Mouse (Mus musculus) ES-E14 (cell line): ENCODE data around the gene Cpz. TPM values are rescaled to one million over a fixed set of nuclear protein-coding genes. Genes with fewer than 3 reads are reported as not detected.

Experiments
- DNase-seq: peaks from one replicate; pipeline ENCODE4 v3.0.0-alpha.2; 2013; ENCODE audit warnings: low read depth, low spot score
- H3K27ac ChIP-seq: 2 replicates; pipeline ENCODE4 v1.5.1; 2012; ENCODE audit warnings: low read depth, mild to moderate bottlenecking, low read length, moderate library complexity, mixed read lengths; ENCODE audit not compliant: poor library complexity, insufficient read depth, severe bottlenecking
- H3K36me3 ChIP-seq: 2 replicates; pipeline ENCODE4 v1.6.1; 2012; ENCODE audit warnings: mild to moderate bottlenecking, low read length, moderate library complexity, mixed read lengths; ENCODE audit not compliant: control insufficient read depth, poor library complexity, insufficient read depth, severe bottlenecking
- H3K4me1 ChIP-seq, 2 experiments: fragments of 150-350 bp in 1 of 2; sonication (generic) in 1 of 2; 2 replicates each; pipeline ENCODE4 v1.6.1; 2012; ENCODE audit warnings: low read length in 2 of 2, mild to moderate bottlenecking in 1 of 2, mixed read lengths in 1 of 2; ENCODE audit not compliant: control insufficient read depth in 2 of 2, insufficient read depth in 2 of 2, poor library complexity in 1 of 2
- H3K4me3 ChIP-seq, 2 experiments: fragments of 150-350 bp in 1 of 2; sonication (generic) in 1 of 2; 2 replicates each; pipeline ENCODE4 v1.5.1; 2012; ENCODE audit warnings: low read length in 2 of 2, low read depth in 1 of 2, mild to moderate bottlenecking in 1 of 2, mixed read lengths in 1 of 2; ENCODE audit not compliant: insufficient read depth in 1 of 2, poor library complexity in 1 of 2, severe bottlenecking in 1 of 2
- H3K9ac ChIP-seq: 2 replicates; pipeline ENCODE4 v1.6.1; 2012; ENCODE audit warnings: low read depth, mild to moderate bottlenecking, low read length, mixed read lengths; ENCODE audit not compliant: poor library complexity, insufficient read depth, severe bottlenecking
- H3K9me3 ChIP-seq: fragments of 150-350 bp; sonication (generic); 2 replicates; pipeline ENCODE4 v1.6.1; 2012; ENCODE audit warnings: low read depth, mild to moderate bottlenecking, low read length; ENCODE audit not compliant: control insufficient read depth, insufficient read depth
- CHD2 ChIP-seq: IDR thresholded peaks from 2 replicates; pipeline ENCODE4 v1.6.1; 2014; ENCODE audit warnings: mild to moderate bottlenecking, low read depth, low read length, inconsistent platforms
- HCFC1 ChIP-seq: IDR thresholded peaks from 2 replicates; pipeline ENCODE4 v1.6.1; 2012; ENCODE audit warnings: low read length, inconsistent platforms, borderline replicate concordance; ENCODE audit not compliant: insufficient read depth
- MAFK ChIP-seq: IDR thresholded peaks from 2 replicates; pipeline ENCODE4 v1.6.1; 2014; ENCODE audit warnings: mild to moderate bottlenecking, low read depth, low read length, inconsistent platforms; ENCODE audit not compliant: insufficient read depth
- ZC3H11A ChIP-seq: IDR thresholded peaks from 2 replicates; pipeline ENCODE4 v1.6.1; 2012; ENCODE audit warnings: low read depth, mild to moderate bottlenecking, inconsistent platforms, low read length, borderline replicate concordance
- ZNF384 ChIP-seq: IDR thresholded peaks from 2 replicates; pipeline ENCODE4 v1.6.1; 2012; ENCODE audit warnings: low read depth, low read length, inconsistent platforms
- in situ Hi-C, 2 experiments: fragments of 600-800 bp; cut with MboI; formaldehyde crosslinking; loops; one replicate each; pipeline ENCODE4 v1.15.1; 2025; ENCODE audit warnings: low sequenced_read_pairs in 2 of 2, inconsistent platforms in 1 of 2; ENCODE audit not compliant: unreplicated experiment in 2 of 2
- total RNA-seq: library from RNA; depleted of rRNA; stranded (reverse); fragments of 300-350 nt; gene quantifications from 2 replicates; pipeline ENCODE4 v1.2.3, GENCODE M21; 2012

The Cpz gene
- total RNA-seq, 1 experiment, result 4.3 TPM

DNA sequence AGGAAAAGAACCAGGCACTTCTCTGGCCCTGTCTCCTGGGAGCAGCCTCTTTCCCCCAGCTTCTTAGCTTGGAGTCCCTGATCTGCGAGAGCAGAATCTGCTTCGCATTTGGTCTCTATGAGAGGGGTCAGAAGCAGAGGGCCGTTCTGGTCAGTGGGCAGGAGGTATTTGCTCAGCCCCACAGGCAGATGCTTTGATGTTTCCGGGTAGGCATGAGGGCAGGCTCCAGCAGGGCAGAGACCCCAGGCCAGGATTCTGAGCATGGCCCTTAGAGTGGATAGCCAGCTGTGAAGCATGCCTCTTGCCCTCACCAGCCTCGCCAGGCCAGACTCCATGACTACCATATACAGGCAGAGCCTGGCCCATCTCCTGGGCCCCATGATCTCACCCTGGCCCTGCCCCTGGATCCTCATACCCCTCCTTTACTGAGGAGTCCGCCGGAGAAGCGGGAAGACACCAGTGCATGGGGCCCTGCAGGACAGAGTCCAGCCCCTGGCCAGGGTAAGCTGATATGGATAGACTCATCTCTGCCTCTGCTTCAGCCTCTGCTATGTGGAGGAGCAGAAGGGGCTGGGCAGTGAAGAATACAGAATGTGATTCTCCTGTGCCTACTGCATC is 30.6 kb downstream of the Cpz start:
- no peak for TF ChIP-seq CHD2
- no peak for TF ChIP-seq MAFK
- TF ChIP-seq ZNF384, result no peak
- TF ChIP-seq ZC3H11A, result no peak
- TF ChIP-seq HCFC1, result no peak
- DNase-seq, result no peak
- in situ Hi-C loops, result no loop called here
- H3K9ac ChIP-seq, result no peak overlapping the region
- no peaks in the 10 kb centered on the region for H3K36me3 ChIP-seq
- H3K4me1 ChIP-seq, result no peaks in the 10 kb centered on the region; a peak in 1 of 4 replicates
- H3K4me3 ChIP-seq, result no peak overlapping the region
- H3K9me3 ChIP-seq, result no peaks in the 10 kb centered on the region
- H3K27ac ChIP-seq, result no peak overlapping the region

GRCm38 (mm10) chr5:35493770-35494169 is 31.7 kb downstream of the Cpz start:
- DNase-seq, result no peak
- TF ChIP-seq MAFK, result no peak
- TF ChIP-seq ZNF384, result no peak
- no peak for TF ChIP-seq HCFC1
- H3K4me3 ChIP-seq, result no peak overlapping the region
- no peaks in the 10 kb centered on the region for H3K9me3 ChIP-seq
- H3K27ac ChIP-seq, result no peak overlapping the region
- no peaks in the 10 kb centered on the region for H3K36me3 ChIP-seq
- in situ Hi-C loops, result no loop called here
- H3K4me1 ChIP-seq, result no peaks in the 10 kb centered on the region; a peak in 1 of 4 replicates
- no peak overlapping the region for H3K9ac ChIP-seq

DNA sequence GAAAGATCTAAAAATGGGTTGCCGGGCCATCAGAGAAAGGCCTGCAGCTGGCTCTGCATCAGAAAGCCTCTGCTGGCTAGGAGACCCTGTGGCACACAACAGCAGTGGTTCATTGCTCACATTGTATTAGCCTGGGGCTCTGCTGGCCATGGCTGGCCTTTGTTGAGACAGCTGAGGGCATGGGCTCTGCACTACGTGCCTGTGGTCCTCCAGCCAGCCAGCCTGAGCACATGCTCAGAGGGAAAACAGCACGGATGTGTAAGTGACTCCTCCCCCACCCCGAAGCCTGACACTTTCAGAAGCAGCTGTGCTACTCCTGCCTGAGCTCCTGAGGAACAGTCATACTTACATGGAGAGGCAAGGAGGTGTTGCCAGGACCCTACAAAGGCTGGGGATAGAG is 46.0 kb downstream of the Cpz start:
- no peak overlapping the region for H3K4me3 ChIP-seq
- no peak overlapping the region for H3K9ac ChIP-seq
- H3K27ac ChIP-seq, result no peak overlapping the region
- in situ Hi-C loops, result no loop called here
- TF ChIP-seq HCFC1 (no peak), ZC3H11A (no peak), MAFK (no peak), ZNF384 (no peak), CHD2 (no peak)
- H3K36me3 ChIP-seq, result no peaks in the 10 kb centered on the region
- no peaks in the 10 kb centered on the region for H3K4me1 ChIP-seq
- no peak for DNase-seq
- H3K9me3 ChIP-seq, result no peaks in the 10 kb centered on the region

GRCm38 (mm10) chr5:35475236-35475635 is 50.3 kb downstream of the Cpz start:
- DNase-seq, result peak; percentile 15
- H3K36me3 ChIP-seq, result no peaks in the 10 kb centered on the region
- no peaks in the 10 kb centered on the region for H3K4me1 ChIP-seq
- H3K27ac ChIP-seq, result no peak overlapping the region
- no peak for TF ChIP-seq HCFC1
- no peak for TF ChIP-seq ZNF384
- no peak for TF ChIP-seq MAFK
- no peak for TF ChIP-seq CHD2
- TF ChIP-seq ZC3H11A, result no peak
- in situ Hi-C loops, result no loop called here
- no peak overlapping the region for H3K4me3 ChIP-seq
- H3K9ac ChIP-seq, result no peak overlapping the region
- no peaks in the 10 kb centered on the region for H3K9me3 ChIP-seq

DNA sequence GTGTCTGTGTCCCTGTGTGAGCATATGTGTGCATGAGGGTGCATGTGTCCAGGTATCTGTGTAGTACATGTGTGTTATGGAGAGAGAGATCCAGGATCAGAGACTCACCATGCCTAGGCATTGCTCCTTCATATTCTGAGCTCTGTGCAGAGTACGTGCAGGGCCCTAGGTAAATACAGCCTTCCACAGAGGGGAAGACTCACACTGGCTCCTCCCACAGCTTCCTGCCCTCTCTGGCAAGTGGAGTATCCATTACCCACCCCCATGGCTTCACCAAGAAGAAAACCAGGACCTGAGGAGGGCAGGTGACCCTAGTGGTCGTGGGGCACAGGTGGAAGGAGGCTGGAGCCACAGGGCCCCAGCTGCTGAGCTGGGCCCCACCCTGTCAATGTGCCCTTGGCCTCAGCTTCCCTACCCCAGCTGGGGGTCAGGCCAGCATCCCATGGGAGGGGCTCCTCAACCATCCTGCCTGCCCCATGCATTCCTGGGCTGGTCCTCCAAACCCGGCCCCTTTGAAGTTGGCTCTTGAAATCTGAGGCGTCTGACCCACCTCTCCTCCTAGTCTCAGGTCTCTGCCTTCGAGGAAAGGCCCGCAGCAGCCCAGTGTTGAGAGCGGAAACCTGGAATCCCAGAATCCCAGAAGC is 54.5 kb downstream of the Cpz start:
- no peaks in the 10 kb centered on the region for H3K4me1 ChIP-seq
- no peak overlapping the region for H3K27ac ChIP-seq
- H3K9ac ChIP-seq, result no peak overlapping the region
- TF ChIP-seq MAFK, result no peak
- TF ChIP-seq HCFC1, result no peak
- TF ChIP-seq CHD2, result no peak
- no peak for TF ChIP-seq ZNF384
- no peak for TF ChIP-seq ZC3H11A
- no peaks in the 10 kb centered on the region for H3K36me3 ChIP-seq
- DNase-seq, result no peak
- H3K4me3 ChIP-seq, result no peak overlapping the region
- no peaks in the 10 kb centered on the region for H3K9me3 ChIP-seq
- in situ Hi-C loops, result no loop called here
